Mouse (Mus musculus): ENCODE data around the gene Ap1b1.

GRCm38 (mm10) chr11:5005528-5005927 is 18.9 kb downstream of the Ap1b1 start:
- TF ChIP-seq CTCF (IDR thresholded peaks at IDR 0.05; ENCODE audit: borderline replicate concordance, insufficient read depth, low read length) (no peak), POLR2A (IDR thresholded peaks at IDR 0.05; ENCODE audit: low read depth, low read length) (no peak)

All from embryonic fibroblast, embryonic 13.5 days (primary cell).